9 mouse cellular contexts compared by ENCODE assay signal in the genomic region with DNA sequence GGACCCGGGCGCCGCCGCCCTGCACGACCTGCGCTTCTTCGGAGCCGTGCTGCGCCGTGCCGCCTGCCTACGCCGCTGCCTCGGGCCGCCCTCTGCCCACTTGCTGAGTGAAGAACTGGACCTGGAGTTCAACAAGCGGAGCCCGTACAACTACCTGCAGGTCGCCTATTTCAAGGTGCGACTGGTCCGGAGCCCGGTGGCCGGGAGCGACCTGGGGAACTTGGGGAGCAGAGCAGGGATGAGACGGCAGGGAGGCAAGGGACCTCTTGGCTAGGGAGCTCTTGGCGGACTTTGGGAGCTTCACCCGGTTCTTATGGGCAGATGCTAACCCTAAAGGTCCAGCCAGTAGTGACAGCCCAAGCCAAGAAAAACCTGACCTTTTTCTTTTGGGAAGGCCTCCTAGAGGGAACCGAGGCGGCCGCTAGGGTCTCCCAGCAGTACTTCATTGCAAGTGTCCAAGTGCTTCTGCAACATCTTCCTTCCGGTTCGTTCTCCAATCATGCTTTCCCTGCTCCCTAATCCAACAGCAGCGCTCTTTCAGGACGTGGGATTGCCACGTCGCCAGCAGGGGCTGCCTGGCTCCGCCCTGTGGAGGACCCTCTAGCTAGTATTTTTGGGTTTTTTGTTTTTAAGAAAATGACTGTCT. TPM values are rescaled to one million over a fixed set of nuclear protein-coding genes. Genes with fewer than 3 reads are reported as not detected.
DNase-seq lines count a peak whose midpoint lies in the region; ATAC-seq and TF ChIP-seq lines count a peak whose summit lies in the region.
"Had no signal": no experiment of that assay in that cellular context is flagged by ENCODE, and none has a peak within 500 bp of the region (broad histone marks: within the 10 kb centered on the region; RNA-seq: fewer than 3 reads in every experiment).

No protein-coding gene starts in this region.

- peak overlapping the region; percentile 56 for H3K4me3 ChIP-seq in thymus, adult 2 months (ENCODE audit: control insufficient read depth, insufficient read depth, low read length)
- H3K4me3 ChIP-seq in intestine, embryonic 16.5 days (ENCODE audit: low read length) = peak overlapping the region; percentile 92
- peak overlapping the region; percentile 94 for H3K4me3 ChIP-seq in limb, embryonic 12.5 days (replicated peaks)
- peak overlapping the region; percentile 85 for H3K4me3 ChIP-seq in midbrain, embryonic 11.5 days (ENCODE audit: low read depth, low read length)
- H3K4me3 ChIP-seq in stomach, embryonic 16.5 days (replicated peaks; ENCODE audit: low read length) = peak overlapping the region; percentile 87

- no peaks in the 10 kb centered on the region for H3K9me3 ChIP-seq in intestine, embryonic 16.5 days (ENCODE audit: control insufficient read depth, low read length)
- no peaks in the 10 kb centered on the region for H3K9me3 ChIP-seq in limb, embryonic 12.5 days
- H3K9me3 ChIP-seq in midbrain, embryonic 11.5 days (ENCODE audit: control insufficient read depth, low read length) = no peaks in the 10 kb centered on the region
- no peaks in the 10 kb centered on the region for H3K9me3 ChIP-seq in stomach, embryonic 16.5 days (replicated peaks; ENCODE audit: control insufficient read depth, low read length)

- DNase-seq in thymus, adult 2 months = no peak
- no peak for DNase-seq in thymus, postnatal 25 days
- DNase-seq in embryo, embryonic 11 days = peak; percentile 81
- peak; percentile 96 for DNase-seq in midbrain, embryonic 11.5 days (ENCODE audit: low spot score, missing footprints)

- peak overlapping the region; percentile 82 for H3K9ac ChIP-seq in intestine, embryonic 16.5 days (ENCODE audit: low read depth, low read length)
- peak overlapping the region; percentile 84 for H3K9ac ChIP-seq in limb, embryonic 12.5 days (replicated peaks)
- H3K9ac ChIP-seq in midbrain, embryonic 11.5 days (ENCODE audit: low read length) = peak overlapping the region; percentile 71
- H3K9ac ChIP-seq in stomach, embryonic 16.5 days (ENCODE audit: low read length) = peak overlapping the region; percentile 80

- H3K27me3 ChIP-seq in thymus, adult 2 months (ENCODE audit: control insufficient read depth, insufficient read depth, low read length) = no peaks in the 10 kb centered on the region
- H3K27me3 ChIP-seq in intestine, embryonic 16.5 days (replicated peaks; ENCODE audit: control insufficient read depth, insufficient read depth, low read length) = no peaks in the 10 kb centered on the region
- no peaks in the 10 kb centered on the region for H3K27me3 ChIP-seq in limb, embryonic 12.5 days
- H3K27me3 ChIP-seq in midbrain, embryonic 11.5 days (ENCODE audit: control insufficient read depth, insufficient read depth, low read length) = no peaks in the 10 kb centered on the region
- no peaks in the 10 kb centered on the region for H3K27me3 ChIP-seq in stomach, embryonic 16.5 days (ENCODE audit: control insufficient read depth, insufficient read depth, low read length)

- 3% methylated on average over 36 of the region's 36 CpGs for WGBS in thymus, adult 2 months
- WGBS in intestine, embryonic 16.5 days = under 1% methylated on average over 36 of the region's 36 CpGs
- WGBS in limb, embryonic 12.5 days = under 1% methylated on average over 36 of the region's 36 CpGs
- under 1% methylated on average over 34 of the region's 36 CpGs for WGBS in midbrain, embryonic 11.5 days
- under 1% methylated on average over 36 of the region's 36 CpGs for WGBS in stomach, embryonic 16.5 days

- H3K36me3 ChIP-seq in thymus, adult 2 months (ENCODE audit: control insufficient read depth, insufficient read depth, low read length) = no peaks in the 10 kb centered on the region
- H3K36me3 ChIP-seq in intestine, embryonic 16.5 days (ENCODE audit: control insufficient read depth, insufficient read depth, low read length) = no peaks in the 10 kb centered on the region
- H3K36me3 ChIP-seq in limb, embryonic 12.5 days = peaks cover 35% of the 10 kb centered on the region
- H3K36me3 ChIP-seq in midbrain, embryonic 11.5 days (ENCODE audit: control insufficient read depth, insufficient read depth, low read length) = no peaks in the 10 kb centered on the region
- no peaks in the 10 kb centered on the region for H3K36me3 ChIP-seq in stomach, embryonic 16.5 days (ENCODE audit: control insufficient read depth, insufficient read depth, low read length)

- peak; percentile 60 for ATAC-seq in granulocyte monocyte progenitor cell, adult 5-6 weeks (replicated peaks; ENCODE audit: poor library complexity, severe bottlenecking)
- ATAC-seq in intestine, embryonic 16.5 days = peak; percentile 57
- peak; percentile 29; the same call in 1 of the 2 replicates for ATAC-seq in limb, embryonic 12.5 days (ENCODE audit: insufficient number of reproducible peaks, insufficient read depth, low FRiP score, low TSS enrichment, low read depth)
- ATAC-seq in midbrain, embryonic 11.5 days (ENCODE audit: low FRiP score) = peak; percentile 22
- ATAC-seq in stomach, embryonic 16.5 days (ENCODE audit: insufficient read depth, low FRiP score) = peak; percentile 39

- H3K4me1 ChIP-seq in thymus, adult 2 months (replicated peaks; ENCODE audit: control insufficient read depth, insufficient read depth, low read length) = peaks cover 8% of the 10 kb centered on the region
- H3K4me1 ChIP-seq in intestine, embryonic 16.5 days (ENCODE audit: control insufficient read depth, insufficient read depth, low read length) = peaks cover 13% of the 10 kb centered on the region
- peaks cover 19% of the 10 kb centered on the region for H3K4me1 ChIP-seq in limb, embryonic 12.5 days (replicated peaks)
- H3K4me1 ChIP-seq in midbrain, embryonic 11.5 days (ENCODE audit: control insufficient read depth, insufficient read depth, low read length) = peaks cover 15% of the 10 kb centered on the region
- H3K4me1 ChIP-seq in stomach, embryonic 16.5 days (ENCODE audit: control insufficient read depth, insufficient read depth, low read length) = peaks cover 11% of the 10 kb centered on the region; the same call in 1 of the 2 replicates

- no peak for TF ChIP-seq POLR2A in thymus, adult 2 months (IDR thresholded peaks at IDR 0.05; ENCODE audit: control insufficient read depth, extremely low read depth, insufficient read depth, low read length, poor library complexity)

- peak overlapping the region; percentile 92 for H3K4me2 ChIP-seq in intestine, embryonic 16.5 days (ENCODE audit: low read depth, low read length)
- H3K4me2 ChIP-seq in limb, embryonic 12.5 days = peak overlapping the region; percentile 83
- peak overlapping the region; percentile 92 for H3K4me2 ChIP-seq in midbrain, embryonic 11.5 days
- H3K4me2 ChIP-seq in stomach, embryonic 16.5 days (ENCODE audit: low read depth, low read length) = peak overlapping the region; percentile 69

- no peak for TF ChIP-seq CTCF in thymus, adult 2 months (IDR thresholded peaks at IDR 0.05; ENCODE audit: borderline replicate concordance, control insufficient read depth, extremely low read depth, insufficient read depth, low read length, poor library complexity)

- no peak overlapping the region for H3K27ac ChIP-seq in thymus, adult 2 months (ENCODE audit: control insufficient read depth, insufficient read depth, low read length)
- peak overlapping the region; percentile 57 for H3K27ac ChIP-seq in intestine, embryonic 16.5 days (ENCODE audit: low read length)
- peak overlapping the region; percentile 64; the same call in 1 of the 2 replicates for H3K27ac ChIP-seq in limb, embryonic 12.5 days
- H3K27ac ChIP-seq in midbrain, embryonic 11.5 days (ENCODE audit: low read depth, low read length) = no peak overlapping the region; the same call in 1 of the 2 replicates
- peak overlapping the region; percentile 76 for H3K27ac ChIP-seq in stomach, embryonic 16.5 days (ENCODE audit: low read length)

RNA-seq across cellular contexts. Expression of gene P3h1, which starts 0.7 kb away (rescaled TPM):
- 8.8 and 9.9 TPM in 2 replicates for polyA plus RNA-seq in thymus, adult 2 months (2012; rRNA removed)
- 14.0 and 14.7 TPM in 2 replicates for total RNA-seq in granulocyte monocyte progenitor cell, adult 5-6 weeks (2014; fragmentation: Nextera tagmentation)
- total RNA-seq in granulocyte monocyte progenitor cell, adult 5-6 weeks (2017) = 14.7 and 15.9 TPM in 2 replicates
- polyA plus RNA-seq in intestine, embryonic 16.5 days (2015; fragmentation: Nextera tagmentation; extraction: Ambion mirVana) = 22.4 and 23.9 TPM in 2 replicates
- polyA plus RNA-seq in limb, embryonic 12.5 days (2016; fragmentation: Nextera tagmentation; extraction: Ambion mirVana) = 29.6 and 30.0 TPM in 2 replicates
- polyA plus RNA-seq in midbrain, embryonic 11.5 days (2014; fragmentation: Nextera tagmentation; extraction: Ambion mirVana) = 15.5 TPM in 2 replicates
- polyA plus RNA-seq in stomach, embryonic 16.5 days (2015; fragmentation: Nextera tagmentation; extraction: Ambion mirVana) = 31.3 and 34.0 TPM in 2 replicates

RNA-seq across cellular contexts. Expression of gene AU022252, which starts 0.9 kb away (rescaled TPM):
- 9.6 and 9.8 TPM in 2 replicates for polyA plus RNA-seq in thymus, adult 2 months (2012; rRNA removed)
- 5.3 and 11.2 TPM in 2 replicates for total RNA-seq in granulocyte monocyte progenitor cell, adult 5-6 weeks (2014; fragmentation: Nextera tagmentation)
- total RNA-seq in granulocyte monocyte progenitor cell, adult 5-6 weeks (2017) = 9.3 and 23.6 TPM in 2 replicates
- polyA plus RNA-seq in intestine, embryonic 16.5 days (2015; fragmentation: Nextera tagmentation; extraction: Ambion mirVana) = 26.3 and 27.3 TPM in 2 replicates
- 41.6 and 45.3 TPM in 2 replicates for polyA plus RNA-seq in limb, embryonic 12.5 days (2016; fragmentation: Nextera tagmentation; extraction: Ambion mirVana)
- polyA plus RNA-seq in midbrain, embryonic 11.5 days (2014; fragmentation: Nextera tagmentation; extraction: Ambion mirVana) = 32.2 and 35.2 TPM in 2 replicates
- 25.4 and 25.7 TPM in 2 replicates for polyA plus RNA-seq in stomach, embryonic 16.5 days (2015; fragmentation: Nextera tagmentation; extraction: Ambion mirVana)

RNA-seq across cellular contexts. Expression of gene Tmem269, which starts 15.4 kb away (rescaled TPM):
- polyA plus RNA-seq in thymus, adult 2 months (2012; rRNA removed) = not detected in 2 replicates
- total RNA-seq in granulocyte monocyte progenitor cell, adult 5-6 weeks (2014; fragmentation: Nextera tagmentation) = not detected in 2 replicates
- not detected in 2 replicates for total RNA-seq in granulocyte monocyte progenitor cell, adult 5-6 weeks (2017)
- polyA plus RNA-seq in intestine, embryonic 16.5 days (2015; fragmentation: Nextera tagmentation; extraction: Ambion mirVana) = not detected in 2 replicates
- polyA plus RNA-seq in limb, embryonic 12.5 days (2016; fragmentation: Nextera tagmentation; extraction: Ambion mirVana) = not detected in 2 replicates
- 0.31 TPM in 1 of 2 replicates, not detected in the other for polyA plus RNA-seq in midbrain, embryonic 11.5 days (2014; fragmentation: Nextera tagmentation; extraction: Ambion mirVana)
- polyA plus RNA-seq in stomach, embryonic 16.5 days (2015; fragmentation: Nextera tagmentation; extraction: Ambion mirVana) = 0.10 TPM in 1 of 2 replicates, not detected in the other
- total RNA-seq: neutrophil, adult 5-6 weeks had no signal

RNA-seq across cellular contexts. Expression of gene Cldn19, which starts 21.8 kb away (rescaled TPM):
- 0.18 and 0.50 TPM in 2 replicates for polyA plus RNA-seq in thymus, adult 2 months (2012; rRNA removed)
- total RNA-seq in granulocyte monocyte progenitor cell, adult 5-6 weeks (2014; fragmentation: Nextera tagmentation) = not detected in 2 replicates
- not detected in 2 replicates for total RNA-seq in granulocyte monocyte progenitor cell, adult 5-6 weeks (2017)
- polyA plus RNA-seq in intestine, embryonic 16.5 days (2015; fragmentation: Nextera tagmentation; extraction: Ambion mirVana) = 0.28 and 0.60 TPM in 2 replicates
- polyA plus RNA-seq in limb, embryonic 12.5 days (2016; fragmentation: Nextera tagmentation; extraction: Ambion mirVana) = 0.08 and 0.14 TPM in 2 replicates
- polyA plus RNA-seq in midbrain, embryonic 11.5 days (2014; fragmentation: Nextera tagmentation; extraction: Ambion mirVana) = 0.49 TPM in 1 of 2 replicates, not detected in the other
- polyA plus RNA-seq in stomach, embryonic 16.5 days (2015; fragmentation: Nextera tagmentation; extraction: Ambion mirVana) = 0.10 and 0.27 TPM in 2 replicates
- total RNA-seq: neutrophil, adult 5-6 weeks had no signal

RNA-seq across cellular contexts. Expression of gene Svbp, which starts 38.3 kb away (rescaled TPM):
- 41.9 and 59.8 TPM in 2 replicates for polyA plus RNA-seq in thymus, adult 2 months (2012; rRNA removed)
- 15.7 and 54.8 TPM in 2 replicates for total RNA-seq in granulocyte monocyte progenitor cell, adult 5-6 weeks (2014; fragmentation: Nextera tagmentation)
- total RNA-seq in granulocyte monocyte progenitor cell, adult 5-6 weeks (2017) = 23.4 and 125 TPM in 2 replicates
- 92.4 and 100 TPM in 2 replicates for polyA plus RNA-seq in intestine, embryonic 16.5 days (2015; fragmentation: Nextera tagmentation; extraction: Ambion mirVana)
- polyA plus RNA-seq in limb, embryonic 12.5 days (2016; fragmentation: Nextera tagmentation; extraction: Ambion mirVana) = 179 and 182 TPM in 2 replicates
- polyA plus RNA-seq in midbrain, embryonic 11.5 days (2014; fragmentation: Nextera tagmentation; extraction: Ambion mirVana) = 173 and 179 TPM in 2 replicates
- polyA plus RNA-seq in stomach, embryonic 16.5 days (2015; fragmentation: Nextera tagmentation; extraction: Ambion mirVana) = 109 and 128 TPM in 2 replicates

Comparison
In these comparisons a context has a peak if more than half of its experiments do, and no peak if none do; other contexts are left out.
1. DNase-seq: peak in embryo, embryonic 11 days (single experiment) and midbrain, embryonic 11.5 days (single experiment); none in thymus, adult 2 months (single experiment) and thymus, postnatal 25 days (single experiment).
2. H3K27ac ChIP-seq: peak in intestine, embryonic 16.5 days (single experiment), limb, embryonic 12.5 days (single experiment) and stomach, embryonic 16.5 days (single experiment); none in thymus, adult 2 months (single experiment) and midbrain, embryonic 11.5 days (single experiment).
3. Peak in every context shown above with its lines, with median percentiles within 50 percentile points of each other: H3K4me3 ChIP-seq, ATAC-seq, H3K4me2 ChIP-seq and H3K9ac ChIP-seq.